Mouse (Mus musculus) retina, adult 2 months (tissue): Measurements from ENCODE around the gene Tlr13.
A peak's percentile ranks its signal among the peaks of the same experiment; 100 is the strongest.

Experiments used
- DNase-seq: peaks from one replicate; pipeline ENCODE4 v3.0.0-alpha.2; 2012; ENCODE audit warnings: low read depth, low spot score

The Tlr13 gene

GRCm38 (mm10) chrX:106142936-106143335, at the start of gene Tlr13:
Gene Tlr13 (plus strand): TSS chrX:106143204.
- DNase-seq = no peak

GRCm38 (mm10) chrX:106105464-106105863, 37.5 kb upstream of the Tlr13 start:
- DNase-seq = no peak

DNA sequence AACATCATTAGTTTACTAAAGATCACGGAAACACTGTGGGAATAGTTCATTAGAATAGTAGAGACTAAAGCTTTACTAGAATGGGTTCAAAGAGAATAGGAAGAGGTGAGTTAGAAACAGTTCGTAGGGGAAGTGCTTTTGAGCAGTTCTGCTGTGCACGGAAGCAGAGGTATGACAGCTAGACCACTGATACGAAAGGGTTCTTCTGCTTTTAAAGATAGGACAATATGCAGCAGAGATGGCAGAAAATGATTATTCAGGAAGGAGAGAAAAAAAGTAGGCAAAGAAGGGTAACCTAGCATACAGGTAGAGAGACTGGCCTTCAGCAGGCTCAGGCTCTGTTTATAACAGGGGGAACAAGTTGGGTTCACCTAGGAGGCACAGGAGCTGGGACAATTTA, 29.1 kb upstream of the Tlr13 start:
- no peak for DNase-seq

DNA sequence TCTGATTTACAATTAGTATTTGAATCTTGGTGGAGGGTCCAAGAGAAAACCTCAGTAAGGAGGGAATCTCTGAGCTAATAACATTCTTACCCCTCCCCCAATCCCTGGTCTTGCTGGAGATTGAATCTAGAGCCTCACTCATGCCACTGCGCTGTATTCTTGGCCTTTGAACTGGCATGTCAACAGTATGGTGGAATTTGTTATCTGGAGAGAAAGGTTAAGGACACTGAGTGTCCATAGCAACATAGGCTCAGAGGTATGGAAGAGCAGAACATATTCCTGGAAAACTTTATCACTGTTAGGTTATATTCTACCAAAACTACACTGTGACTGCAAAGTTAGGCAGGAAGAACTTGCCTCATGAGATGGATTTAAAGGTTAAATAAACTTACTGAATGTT, 28.3 kb upstream of the Tlr13 start:
- no peak for DNase-seq

DNA sequence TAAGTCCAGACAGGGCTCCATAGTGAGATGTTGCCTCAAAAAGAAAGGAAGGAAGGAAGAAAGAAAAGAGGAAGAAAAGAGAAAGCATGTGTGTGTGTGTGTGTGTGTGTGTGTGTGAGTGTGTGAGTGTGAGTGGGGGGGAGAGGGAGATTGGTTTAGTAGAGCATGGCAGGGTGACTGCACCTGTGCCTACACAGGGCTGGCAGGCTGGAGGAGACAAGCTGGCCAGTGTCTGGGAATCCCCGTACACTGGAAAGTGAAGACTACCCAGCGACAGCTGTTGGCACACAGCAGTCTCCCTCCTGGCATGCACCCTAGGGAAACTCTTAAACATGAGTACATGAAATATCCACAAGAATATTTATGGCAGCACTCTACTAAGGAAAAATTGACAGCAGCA, 20.2 kb upstream of the Tlr13 start:
- no peak for DNase-seq

DNA sequence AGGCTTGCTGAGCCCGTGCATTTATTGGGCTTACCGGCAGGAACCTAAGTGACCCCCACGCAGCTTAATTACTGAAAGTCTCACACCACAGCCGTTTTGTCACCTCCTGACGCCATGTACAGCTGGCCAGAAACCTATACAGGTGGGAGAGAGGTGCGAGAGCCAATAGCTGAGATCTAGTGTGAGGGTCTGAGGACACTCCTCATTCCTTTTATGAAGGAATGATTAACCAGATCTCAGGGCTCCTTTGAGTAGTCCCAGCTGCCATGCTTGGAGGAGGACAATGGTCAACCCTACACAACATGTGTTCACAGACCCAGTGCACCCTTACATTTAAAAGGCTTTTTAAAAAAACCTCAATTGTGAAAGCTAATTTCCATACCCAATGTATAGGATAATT, 14.7 kb upstream of the Tlr13 start:
- DNase-seq = no peak

DNA sequence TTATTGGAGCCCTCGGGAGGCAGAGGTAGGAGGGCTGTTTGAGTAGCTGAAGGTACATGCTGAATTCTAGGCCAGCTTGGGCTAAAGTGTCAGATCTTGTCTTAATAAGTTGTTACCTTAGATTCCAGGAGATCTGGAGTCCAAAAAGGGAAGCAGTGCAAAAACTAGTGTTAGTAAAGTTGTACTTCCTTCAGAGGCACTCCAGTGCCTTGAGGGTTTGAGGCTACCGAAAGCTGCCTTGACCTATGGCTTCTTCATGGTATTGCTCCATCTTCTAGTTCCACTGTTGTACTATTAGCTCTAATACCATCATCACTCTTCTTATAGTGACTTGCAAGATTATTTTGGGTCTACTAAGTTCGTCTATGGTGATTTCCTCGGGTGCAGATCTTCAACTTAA, 13.1 kb upstream of the Tlr13 start:
- DNase-seq = no peak

GRCm38 (mm10) chrX:106134916-106135315, 8.1 kb upstream of the Tlr13 start:
- DNase-seq = no peak

- no peak for DNase-seq
Measured at GRCm38 (mm10) chrX:106135484-106135883, 7.5 kb upstream of the Tlr13 start.

GRCm38 (mm10) chrX:106135916-106136575, 7.0 kb upstream of the Tlr13 start:
- DNase-seq = no peak

GRCm38 (mm10) chrX:106139309-106140070, 3.5 kb upstream of the Tlr13 start:
- no peak for DNase-seq

DNA sequence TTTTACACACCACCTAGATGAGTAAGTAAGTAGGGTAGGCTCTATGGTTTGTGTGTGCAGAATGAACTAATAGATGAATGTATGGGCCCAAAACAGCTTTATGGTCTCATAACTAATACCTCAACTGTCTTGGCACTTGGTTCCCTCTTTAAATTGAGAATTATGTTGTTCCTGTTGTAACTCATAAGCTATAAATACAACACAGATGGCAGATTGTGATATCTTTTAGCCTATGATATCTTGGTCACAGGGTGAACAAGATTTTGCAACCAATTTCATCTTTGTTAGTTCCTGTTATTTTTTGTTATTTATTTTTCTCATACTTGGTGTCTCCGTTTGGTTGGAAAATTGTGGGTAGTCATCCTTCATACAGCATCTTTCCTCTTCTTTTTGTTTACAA, 5.2 kb downstream of the Tlr13 start:
- DNase-seq = no peak

DNA sequence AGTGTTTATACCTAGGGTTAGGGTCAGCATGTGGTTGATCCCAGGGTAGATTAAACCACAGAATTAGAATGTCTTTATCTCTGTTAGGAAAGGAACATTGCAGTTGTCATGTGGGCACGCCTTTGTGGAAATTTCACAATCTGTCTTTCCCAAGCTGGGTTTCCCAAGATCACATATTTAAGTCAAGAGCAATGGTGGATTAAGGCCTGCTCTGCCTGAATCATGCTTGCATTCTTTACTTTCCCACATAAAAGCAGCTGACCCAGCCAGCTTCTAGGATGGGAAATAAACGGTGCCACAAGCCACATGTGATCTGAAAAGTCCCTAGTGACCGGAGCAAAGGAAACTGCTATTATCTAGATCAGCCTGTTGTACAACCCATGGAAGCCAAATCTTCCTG, 6.5 kb downstream of the Tlr13 start:
- no peak for DNase-seq

GRCm38 (mm10) chrX:106154180-106154586, 11.2 kb downstream of the Tlr13 start:
- DNase-seq = no peak

DNA sequence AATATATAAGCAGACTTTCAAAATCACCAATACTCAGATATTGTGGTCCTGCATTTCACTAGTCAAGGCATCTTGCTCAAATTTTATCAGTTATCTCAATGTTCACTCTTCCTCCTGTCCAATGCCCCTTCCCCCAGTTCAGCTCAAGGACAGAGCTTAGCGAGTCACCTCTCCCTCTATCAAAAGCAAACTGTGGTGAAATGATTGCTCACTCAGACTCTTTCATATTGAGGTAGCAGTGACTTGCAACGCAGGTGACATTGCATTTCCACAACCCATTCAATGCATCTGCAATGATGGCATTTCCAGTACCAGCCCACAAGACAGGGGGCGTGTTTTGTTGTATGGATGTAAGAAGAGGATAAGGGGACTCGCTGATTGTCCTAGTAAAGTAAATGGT, 12.9 kb downstream of the Tlr13 start:
- no peak for DNase-seq

DNA sequence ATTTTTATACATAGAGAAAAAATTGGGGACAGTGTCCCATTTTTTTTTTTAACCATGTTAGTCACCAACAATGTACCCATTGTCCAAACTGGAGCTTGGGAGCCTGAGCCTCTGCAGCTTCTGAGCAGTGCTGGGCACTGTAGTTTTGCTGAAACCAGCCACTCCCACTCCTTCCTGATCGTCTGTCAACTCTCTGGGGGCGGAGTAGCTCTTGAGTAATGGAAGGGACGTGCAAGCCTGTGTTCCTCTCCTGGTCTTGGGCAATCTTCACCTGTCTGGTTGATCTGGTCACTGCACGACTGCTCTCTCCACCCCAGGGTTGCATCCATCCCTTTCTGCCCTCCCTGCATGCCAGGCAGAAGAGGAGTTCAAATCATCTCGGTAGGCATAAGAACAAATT, 21.0 kb downstream of the Tlr13 start:
- no peak for DNase-seq

DNA sequence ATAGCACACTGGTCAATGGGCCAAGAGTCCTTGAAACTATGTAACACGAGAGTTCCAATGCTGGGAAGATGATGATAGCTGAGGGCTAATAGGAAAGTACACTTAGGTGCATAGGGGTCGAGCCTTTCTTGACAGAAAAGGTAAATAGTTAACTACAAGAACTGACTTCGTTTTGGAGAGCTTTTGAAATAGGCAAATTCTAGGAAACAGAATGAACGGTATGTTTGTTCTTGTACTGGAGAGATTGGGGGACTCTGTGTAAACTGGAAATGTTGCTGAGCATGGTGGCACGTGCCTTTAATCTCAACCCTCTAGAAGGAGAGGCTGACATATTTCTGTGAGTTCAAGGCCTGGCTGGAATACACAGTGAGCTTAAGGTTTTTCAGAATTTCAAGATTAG, 21.6 kb downstream of the Tlr13 start:
- DNase-seq = no peak

DNA sequence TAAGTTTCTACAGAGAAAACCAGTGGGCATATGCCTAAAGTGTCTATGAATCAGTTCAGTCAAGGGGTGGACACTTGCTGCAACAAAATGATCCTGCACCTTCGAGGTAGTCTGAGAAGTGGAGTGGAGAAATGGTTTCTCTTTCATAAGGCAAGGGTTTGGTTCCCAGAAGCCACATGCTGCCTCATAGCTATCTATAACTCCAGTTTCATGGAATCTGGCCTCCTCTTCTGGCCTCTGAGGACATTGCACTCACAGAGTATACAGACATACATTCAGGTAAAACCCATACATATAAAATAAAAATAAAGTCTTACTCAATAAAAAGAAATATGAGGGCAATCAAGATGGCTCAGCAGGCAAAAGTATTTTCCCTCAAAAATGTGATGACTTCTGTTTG, 22.1 kb downstream of the Tlr13 start:
- DNase-seq = no peak

GRCm38 (mm10) chrX:106171106-106171852, 28.3 kb downstream of the Tlr13 start:
- DNase-seq = peak; percentile 61

DNA sequence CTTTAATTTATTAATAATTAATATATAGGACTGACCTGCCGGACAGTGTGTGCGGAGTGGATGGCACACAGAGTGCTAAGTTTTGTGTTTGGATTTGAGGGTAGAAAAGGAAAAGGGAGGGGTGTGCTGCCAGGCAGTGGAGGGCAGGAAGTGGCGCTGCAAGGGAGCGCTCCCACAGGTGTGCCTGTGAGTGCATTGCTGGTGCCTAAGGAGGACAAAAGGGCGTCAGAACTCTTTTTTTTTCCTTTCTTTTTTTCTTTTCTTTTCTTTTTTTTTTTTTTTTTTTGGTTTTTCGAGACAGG, 28.8 kb downstream of the Tlr13 start:
- DNase-seq = no peak

GRCm38 (mm10) chrX:106176331-106176730, 33.3 kb downstream of the Tlr13 start:
- DNase-seq = no peak

- DNase-seq = peak; percentile 61
Measured at GRCm38 (mm10) chrX:106184279-106184678, 41.3 kb downstream of the Tlr13 start.

- no peak for DNase-seq
Measured at GRCm38 (mm10) chrX:106185706-106186105, 42.7 kb downstream of the Tlr13 start.
